12 mouse cellular contexts compared by ENCODE assay signal in the genomic region with DNA sequence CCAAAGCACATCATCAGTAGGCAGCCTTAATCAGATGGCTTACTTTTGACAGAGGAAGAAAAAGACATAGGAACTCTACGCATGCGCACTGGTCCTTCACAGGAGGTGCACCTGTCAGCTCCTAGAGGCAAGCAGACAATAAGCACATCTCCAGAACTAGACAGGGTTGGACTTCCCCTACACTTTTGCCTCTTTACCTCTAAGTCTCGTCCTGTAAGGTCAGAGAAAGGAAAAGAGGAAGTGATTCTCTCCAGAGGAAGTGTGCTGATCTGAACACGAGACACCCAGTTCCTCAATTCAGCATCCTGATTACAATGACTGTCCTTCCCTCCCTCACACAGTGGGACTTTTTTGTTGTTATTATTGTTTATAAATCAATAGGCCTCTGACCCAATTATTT. TPM values are rescaled to one million over a fixed set of nuclear protein-coding genes. Genes with fewer than 3 reads are reported as not detected.
DNase-seq lines count a peak whose midpoint lies in the region; ATAC-seq lines count a peak whose summit lies in the region.
"Had no signal": no experiment of that assay in that cellular context is flagged by ENCODE, and none has a peak within 500 bp of the region (broad histone marks: within the 10 kb centered on the region; RNA-seq: fewer than 3 reads in every experiment).

No protein-coding gene starts in this region.

- peak; percentile 51 for DNase-seq in layer of hippocampus, adult 9-11 months
- no peak for DNase-seq in layer of hippocampus, postnatal 10 days (ENCODE audit: low spot score in 2 of 2)
- peak; percentile 70 for DNase-seq in thymus, postnatal 14 days
- no peak for DNase-seq in forebrain, embryonic 10.5 days (ENCODE audit: extremely low spot score, low spot score)
- DNase-seq in hindbrain, embryonic 14.5 days (ENCODE audit: low spot score), result no peak
- DNase-seq: lung, embryonic 14.5 days had no signal

- no peaks in the 10 kb centered on the region for H3K36me3 ChIP-seq in forebrain, embryonic 16.5 days (ENCODE audit: control insufficient read depth, insufficient read depth)
- H3K36me3 ChIP-seq in forebrain, embryonic 10.5 days (replicated peaks), result no peaks in the 10 kb centered on the region
- no peaks in the 10 kb centered on the region for H3K36me3 ChIP-seq in hindbrain, embryonic 14.5 days (replicated peaks; ENCODE audit: control insufficient read depth, insufficient read depth)

- no peak overlapping the region for H3K9ac ChIP-seq in forebrain, embryonic 16.5 days (replicated peaks; ENCODE audit: low read depth, low read length)
- H3K9ac ChIP-seq in hindbrain, embryonic 14.5 days, result no peak overlapping the region
- H3K9ac ChIP-seq: lung, embryonic 14.5 days had no signal

- no peak overlapping the region for H3K27ac ChIP-seq in forebrain, embryonic 16.5 days (ENCODE audit: low read length)
- H3K27ac ChIP-seq in forebrain, embryonic 10.5 days, result no peak overlapping the region
- H3K27ac ChIP-seq in hindbrain, embryonic 14.5 days, result no peak overlapping the region
- H3K27ac ChIP-seq: left cerebral cortex, adult 2 months; stomach, postnatal 0 days had no signal

- ATAC-seq in activated CD4-positive, CD25-positive, alpha-beta regulatory T cell, adult 4 months, result peak; percentile 29
- ATAC-seq in megakaryocyte progenitor cell, adult 5-6 weeks (replicated peaks; ENCODE audit: poor library complexity), result peak; percentile 99
- no peak for ATAC-seq in forebrain, embryonic 16.5 days
- no peak for ATAC-seq in hindbrain, embryonic 14.5 days (ENCODE audit: low FRiP score)
- ATAC-seq: intestine, embryonic 16.5 days had no signal

- H3K4me3 ChIP-seq in forebrain, embryonic 16.5 days (replicated peaks; ENCODE audit: low read length), result no peak overlapping the region
- no peak overlapping the region for H3K4me3 ChIP-seq in forebrain, embryonic 10.5 days
- H3K4me3 ChIP-seq in hindbrain, embryonic 14.5 days (replicated peaks; ENCODE audit: low read length), result no peak overlapping the region
- H3K4me3 ChIP-seq: left cerebral cortex, adult 2 months had no signal

- H3K4me1 ChIP-seq in forebrain, embryonic 16.5 days (replicated peaks; ENCODE audit: control insufficient read depth, insufficient read depth, low read length), result no peaks in the 10 kb centered on the region
- no peaks in the 10 kb centered on the region for H3K4me1 ChIP-seq in forebrain, embryonic 10.5 days
- no peaks in the 10 kb centered on the region for H3K4me1 ChIP-seq in hindbrain, embryonic 14.5 days (replicated peaks; ENCODE audit: control insufficient read depth, insufficient read depth, low read length)

- H3K9me3 ChIP-seq in forebrain, embryonic 16.5 days (ENCODE audit: control insufficient read depth, low read length), result no peaks in the 10 kb centered on the region
- no peaks in the 10 kb centered on the region for H3K9me3 ChIP-seq in forebrain, embryonic 10.5 days
- no peaks in the 10 kb centered on the region for H3K9me3 ChIP-seq in hindbrain, embryonic 14.5 days (ENCODE audit: control insufficient read depth, low read length)

- no peaks in the 10 kb centered on the region for H3K27me3 ChIP-seq in forebrain, embryonic 16.5 days (replicated peaks; ENCODE audit: control insufficient read depth, insufficient read depth, low read length)
- H3K27me3 ChIP-seq in forebrain, embryonic 10.5 days (ENCODE audit: poor library complexity, severe bottlenecking), result no peaks in the 10 kb centered on the region
- H3K27me3 ChIP-seq in hindbrain, embryonic 14.5 days (ENCODE audit: control insufficient read depth, insufficient read depth, low read length), result no peaks in the 10 kb centered on the region

- WGBS in forebrain, embryonic 16.5 days, result 76% methylated on average over 4 of the region's 4 CpGs
- 80% methylated on average over 4 of the region's 4 CpGs for WGBS in forebrain, embryonic 10.5 days
- WGBS in hindbrain, embryonic 14.5 days, result 79% methylated on average over 4 of the region's 4 CpGs

- no peak overlapping the region for H3K4me2 ChIP-seq in forebrain, embryonic 16.5 days (ENCODE audit: low read length)
- H3K4me2 ChIP-seq in hindbrain, embryonic 14.5 days (replicated peaks), result no peak overlapping the region
- H3K4me2 ChIP-seq: lung, embryonic 14.5 days had no signal

RNA-seq across cellular contexts. Expression of a gene that starts 46.3 kb away (rescaled TPM):
- total RNA-seq in layer of hippocampus, postnatal 10 days (2021), result 1 to 10 TPM; 7.0 to 7.6 TPM
- polyA plus RNA-seq in activated CD4-positive, CD25-positive, alpha-beta regulatory T cell, adult 4 months (2017; shearing (Covaris generic)), result not detected
- total RNA-seq in megakaryocyte progenitor cell, adult 5-6 weeks (2015), result 0.98 TPM in 1 of 2 replicates, not detected in the other
- total RNA-seq in megakaryocyte progenitor cell, adult 5-6 weeks (2017), result not detected in 2 replicates
- 1.2 and 1.4 TPM in 2 replicates for polyA plus RNA-seq in forebrain, embryonic 16.5 days (2015; fragmentation: Nextera tagmentation; extraction: Ambion mirVana)
- polyA plus RNA-seq in forebrain, embryonic 10.5 days (2016; fragmentation: Nextera tagmentation; extraction: Ambion mirVana), result 0.73 and 1.2 TPM in 2 replicates
- 0.51 and 0.87 TPM in 2 replicates for polyA plus RNA-seq in hindbrain, embryonic 14.5 days (2014; fragmentation: Nextera tagmentation; extraction: Ambion mirVana)

Comparison
In these comparisons a context has a peak if more than half of its experiments do, and no peak if none do; other contexts are left out.
1. DNase-seq: peak in layer of hippocampus, adult 9-11 months (single experiment) and thymus, postnatal 14 days (single experiment); none in layer of hippocampus, postnatal 10 days (0 of 2), forebrain, embryonic 10.5 days (single experiment) and hindbrain, embryonic 14.5 days (single experiment).
2. ATAC-seq: peak in activated CD4-positive, CD25-positive, alpha-beta regulatory T cell, adult 4 months (single experiment) and megakaryocyte progenitor cell, adult 5-6 weeks (single experiment); none in forebrain, embryonic 16.5 days (single experiment) and hindbrain, embryonic 14.5 days (single experiment).